Mouse (Mus musculus): ENCODE measurements around the gene Zfp668.
A peak's percentile ranks its signal among the peaks of the same experiment; 100 is the strongest.

DNA sequence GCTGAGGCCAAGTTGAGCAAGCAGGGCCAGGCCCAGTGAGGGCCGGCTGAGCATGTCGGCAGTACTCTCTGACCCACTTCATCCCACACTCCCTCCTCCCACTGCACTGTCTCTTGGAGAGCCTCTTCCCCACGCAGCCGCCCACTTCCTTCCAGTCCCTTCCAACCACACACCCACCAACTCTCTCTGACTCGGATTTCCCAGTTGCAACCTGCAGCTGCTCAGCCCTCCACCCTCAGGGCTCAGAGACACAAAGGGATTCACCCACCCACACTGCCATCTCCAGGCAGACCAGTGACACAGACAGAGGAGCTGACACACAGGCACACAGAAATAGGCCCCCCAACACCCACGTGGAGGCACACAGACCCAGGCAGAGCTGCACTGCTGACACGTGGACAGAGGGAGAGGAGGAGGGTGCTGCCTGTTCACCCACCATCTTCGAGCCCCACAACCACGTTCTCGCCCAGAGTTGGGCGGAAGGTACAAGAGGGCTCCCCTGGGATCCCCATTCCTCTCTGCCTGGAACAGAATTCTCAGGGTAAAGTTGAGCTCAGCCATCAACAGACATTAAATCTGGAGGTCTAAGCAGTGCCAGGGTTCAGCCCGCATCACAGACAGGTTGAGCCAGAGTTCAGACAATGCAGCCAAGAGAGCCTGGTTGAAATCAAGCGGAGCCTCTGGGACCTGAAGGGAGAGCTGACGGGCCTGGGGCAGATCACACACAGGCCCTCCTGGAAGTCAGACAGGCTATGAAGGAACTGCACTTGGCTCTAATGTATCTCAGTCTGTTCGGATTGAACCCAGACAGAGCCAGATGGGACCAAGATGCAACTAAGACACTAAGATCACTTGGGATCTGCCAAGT, 60.4 kb downstream of the Zfp668 start:
- TF ChIP-seq NRF1 (IDR thresholded peaks at IDR 0.05; ENCODE audit: low read depth, low read length) (no peak), CTCF (conservative IDR thresholded peaks at IDR 0.05 in 1 of 2, IDR thresholded peaks at IDR 0.05 in 1 of 2; ENCODE audit: low read depth in 2 of 2, low read length in 2 of 2) (peak in 1 of 2 experiments; percentile 57; a peak in 2 of 4 replicates), USF2 (conservative IDR thresholded peaks at IDR 0.05; ENCODE audit: low read depth, low read length) (no peak), MAFK (IDR thresholded peaks at IDR 0.05; ENCODE audit: insufficient replicate concordance, low read length) (no peak), MAX (IDR thresholded peaks at IDR 0.05; ENCODE audit: low read length) (no peak; the same call in 1 of the 2 replicates), TCF12 (IDR thresholded peaks at IDR 0.05; ENCODE audit: low read depth, low read length) (no peak), POLR2A (IDR thresholded peaks at IDR 0.05; ENCODE audit: low read depth, low read length) (no peak), CHD2 (IDR thresholded peaks at IDR 0.05; ENCODE audit: low read length) (no peak), ZMIZ1 (IDR thresholded peaks at IDR 0.05; ENCODE audit: low read depth, low read length) (no peak), ELF1 (IDR thresholded peaks at IDR 0.05; ENCODE audit: low read depth, low read length) (no peak)

All from CH12.LX (cell line).